Mouse (Mus musculus) stomach, postnatal 0 days (tissue): ENCODE measurements at regions not wholly inside any gene's neighbourhood (a gene's known extent, or its start where the extent isn't known, plus 50 kb on each side); places are given as distances from the start of the nearest gene placed in this dataset.

Source experiments
- ATAC-seq: fragments of 200-750 bp; cut with Nextera tagmentation; 2 replicates; pipeline ENCODE4 v1.8.0; 2017; ENCODE audit not compliant: low FRiP score, low TSS enrichment
- DNase-seq: peaks from one replicate; pipeline ENCODE4 v3.0.0-alpha.2; 2016; ENCODE audit warnings: low spot score
- H3K27ac ChIP-seq: fragments of 300-500 bp; sonication (generic); replicated peaks from 2 replicates; pipeline ENCODE4 v1.5.1; 2014; ENCODE audit warnings: mild to moderate bottlenecking, control low read depth
- H3K27me3 ChIP-seq: fragments of 300-500 bp; sonication (generic); 2 replicates; pipeline ENCODE4 v1.6.1; 2014; ENCODE audit warnings: low read length; ENCODE audit not compliant: control insufficient read depth, insufficient read depth
- H3K36me3 ChIP-seq: fragments of 300-500 bp; sonication (generic); 2 replicates; pipeline ENCODE4 v1.6.1; 2014; ENCODE audit warnings: low read length, mixed read lengths; ENCODE audit not compliant: control insufficient read depth, insufficient read depth
- H3K4me1 ChIP-seq: fragments of 300-500 bp; sonication (generic); replicated peaks from 2 replicates; pipeline ENCODE4 v1.6.1; 2014; ENCODE audit warnings: antibody characterized with exemption; ENCODE audit not compliant: control insufficient read depth, insufficient read depth
- H3K4me2 ChIP-seq: fragments of 300-500 bp; sonication (generic); replicated peaks from 2 replicates; pipeline ENCODE4 v1.6.1; 2014; ENCODE audit warnings: low read depth, mild to moderate bottlenecking, control low read depth, moderate library complexity
- H3K4me3 ChIP-seq: fragments of 300-500 bp; sonication (generic); 2 replicates; pipeline ENCODE4 v1.5.1; 2014; ENCODE audit warnings: low read depth, low read length, control low read depth
- H3K9ac ChIP-seq: fragments of 300-500 bp; sonication (generic); 2 replicates; pipeline ENCODE4 v1.6.1; 2014; ENCODE audit warnings: mild to moderate bottlenecking, low read length, control low read depth, mixed read lengths
- H3K9me3 ChIP-seq: fragments of 300-500 bp; sonication (generic); 2 replicates; pipeline ENCODE4 v1.6.1; 2016; ENCODE audit warnings: low read length; ENCODE audit not compliant: control insufficient read depth
- CTCF ChIP-seq: IDR thresholded peaks from 2 replicates; pipeline ENCODE4 v1.5.1; 2016; ENCODE audit warnings: antibody characterized with exemption, low read depth, mild to moderate bottlenecking, moderate library complexity
- EP300 ChIP-seq: optimal IDR thresholded peaks from 2 replicates; pipeline ENCODE3; 2016; ENCODE audit warnings: antibody characterized with exemption
- WGBS: fragments of 180-500 bp; shearing (Covaris S2); extraction: QIAGEN DNeasy Blood & Tissue Kit; methylation state at CpG from one replicate; pipeline ENCODE4 v1.1.7; 2014; 5-methylcytosine and 5-hydroxymethylcytosine counted together

DNA sequence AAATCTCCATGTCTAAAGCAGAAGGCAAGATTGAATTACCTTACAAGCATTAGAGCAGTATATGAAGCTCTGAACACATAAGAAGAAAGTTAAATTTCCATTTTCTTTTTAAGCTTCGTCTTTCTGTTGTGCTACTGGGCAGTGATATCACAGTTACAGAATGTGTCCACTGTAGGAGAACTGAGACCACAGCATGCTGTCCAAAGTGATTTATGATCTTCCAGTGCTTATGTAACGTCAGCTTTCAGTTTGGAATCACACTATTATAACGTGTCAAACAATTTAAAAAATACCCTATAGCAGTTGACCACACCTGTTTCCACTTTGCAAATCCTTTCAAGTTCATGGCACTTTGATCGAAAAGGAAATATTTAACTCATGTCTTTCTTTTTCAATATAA, 221.7 kb downstream of the Pros1 start:
- TF ChIP-seq EP300: no peak
- TF ChIP-seq CTCF: no peak

DNA sequence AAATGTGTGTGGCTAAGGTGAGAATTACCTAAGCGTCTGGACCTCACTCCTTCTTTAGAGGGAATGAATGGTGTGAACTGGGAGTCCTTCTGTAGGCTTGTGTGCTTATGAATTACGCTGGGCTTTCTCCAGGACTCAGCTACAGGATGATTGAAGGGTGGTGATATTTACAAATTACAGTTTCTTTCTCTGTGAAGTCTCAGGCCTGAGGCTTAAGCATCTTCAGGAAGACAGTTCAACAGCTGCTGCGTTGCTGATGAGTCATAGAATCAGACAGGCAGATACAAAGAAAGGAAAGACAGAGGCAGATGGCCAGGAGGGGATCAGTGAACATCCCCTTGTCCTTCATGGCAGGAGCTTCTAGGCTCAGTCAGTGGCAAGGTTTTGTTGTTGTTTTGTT, 227.3 kb downstream of the Pros1 start:
- Histone ChIP-seq H3K9me3 (no peaks in the 10 kb centered on the region), H3K27me3 (no peaks in the 10 kb centered on the region), H3K4me1 (no peaks in the 10 kb centered on the region), H3K9ac (no peak overlapping the region), H3K36me3 (no peaks in the 10 kb centered on the region), H3K4me3 (no peak overlapping the region), H3K27ac (no peak overlapping the region), H3K4me2 (no peak overlapping the region)
- WGBS: 80% methylated on average over 3 of the region's 3 CpGs
- ATAC-seq: no peak
- TF ChIP-seq EP300: no peak
- no peak for TF ChIP-seq CTCF
- DNase-seq: no peak

More for the DNA sequence above, 221.7 kb downstream of the Pros1 start:
- Histone ChIP-seq H3K27ac (no peak overlapping the region), H3K36me3 (no peaks in the 10 kb centered on the region), H3K4me2 (no peak overlapping the region), H3K9ac (no peak overlapping the region), H3K9me3 (no peaks in the 10 kb centered on the region), H3K4me3 (no peak overlapping the region), H3K4me1 (no peaks in the 10 kb centered on the region), H3K27me3 (no peaks in the 10 kb centered on the region)
- DNase-seq: no peak
- ATAC-seq: no peak
- 42% methylated on average over 4 of the region's 4 CpGs for WGBS

DNA sequence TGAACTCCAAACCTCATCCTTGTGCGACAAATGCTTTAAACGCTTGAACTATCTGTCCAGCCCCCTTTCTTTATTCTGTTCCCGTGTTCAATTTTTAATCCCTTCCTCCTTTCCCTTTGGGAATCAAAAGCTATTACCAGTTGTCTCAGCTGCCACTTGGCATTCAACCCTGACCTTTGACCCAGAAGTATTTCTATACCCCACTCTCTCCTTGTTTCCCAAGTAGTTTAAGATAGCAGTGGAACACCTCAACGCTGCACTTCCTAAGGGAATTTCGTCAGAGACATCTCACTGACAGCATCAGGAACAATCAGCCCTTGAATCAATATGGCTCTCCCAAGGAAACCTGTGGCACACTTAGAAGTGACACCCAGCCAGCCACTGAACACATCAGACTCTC, 229.1 kb downstream of the Pros1 start:
- no peak for DNase-seq

DNA sequence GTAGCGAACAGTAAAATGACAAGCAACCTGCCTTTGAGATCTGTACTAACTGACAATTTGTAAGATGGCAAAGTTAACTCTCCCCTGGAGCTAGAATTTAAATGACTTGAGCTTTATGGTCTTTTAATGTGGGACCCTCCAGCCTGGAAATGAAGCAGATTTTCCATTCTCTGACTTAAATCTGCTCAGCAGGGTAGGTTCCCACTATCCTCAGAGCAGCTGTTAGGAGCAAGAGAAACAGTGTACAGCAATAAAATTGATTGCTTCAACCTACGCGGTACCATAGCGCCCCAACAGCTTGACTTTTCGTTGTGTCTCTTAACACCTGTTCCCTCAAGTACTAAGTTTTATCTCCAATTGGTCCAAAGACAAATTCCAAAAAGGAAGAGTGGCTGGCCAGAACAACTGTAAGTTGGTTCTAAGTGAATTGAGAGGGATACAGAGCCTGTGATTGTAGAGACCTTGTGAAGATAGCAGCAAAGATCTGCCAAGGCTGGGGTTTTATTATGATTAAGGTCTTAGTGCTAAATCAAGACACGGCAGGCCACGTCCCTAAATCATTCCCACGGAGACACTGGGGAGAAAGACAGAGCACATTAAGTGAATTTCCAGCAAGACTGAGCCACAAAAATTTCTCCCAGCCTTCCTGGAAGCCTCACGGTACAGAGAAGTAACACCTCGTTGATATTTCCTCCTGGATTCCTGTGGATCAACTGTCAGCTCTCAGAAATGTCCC, 230.1 kb downstream of the Pros1 start:
- WGBS: 63% methylated on average over 10 of the region's 10 CpGs
- no peak for DNase-seq

More for the DNA sequence above, 229.1 kb downstream of the Pros1 start:
- Histone ChIP-seq H3K9me3 (no peaks in the 10 kb centered on the region), H3K4me1 (no peaks in the 10 kb centered on the region), H3K27me3 (no peaks in the 10 kb centered on the region), H3K9ac (no peak overlapping the region), H3K27ac (no peak overlapping the region), H3K4me3 (no peak overlapping the region), H3K36me3 (no peaks in the 10 kb centered on the region), H3K4me2 (no peak overlapping the region)
- 74% methylated on average over 5 of the region's 5 CpGs for WGBS
- no peak for ATAC-seq
- TF ChIP-seq CTCF: no peak

DNA sequence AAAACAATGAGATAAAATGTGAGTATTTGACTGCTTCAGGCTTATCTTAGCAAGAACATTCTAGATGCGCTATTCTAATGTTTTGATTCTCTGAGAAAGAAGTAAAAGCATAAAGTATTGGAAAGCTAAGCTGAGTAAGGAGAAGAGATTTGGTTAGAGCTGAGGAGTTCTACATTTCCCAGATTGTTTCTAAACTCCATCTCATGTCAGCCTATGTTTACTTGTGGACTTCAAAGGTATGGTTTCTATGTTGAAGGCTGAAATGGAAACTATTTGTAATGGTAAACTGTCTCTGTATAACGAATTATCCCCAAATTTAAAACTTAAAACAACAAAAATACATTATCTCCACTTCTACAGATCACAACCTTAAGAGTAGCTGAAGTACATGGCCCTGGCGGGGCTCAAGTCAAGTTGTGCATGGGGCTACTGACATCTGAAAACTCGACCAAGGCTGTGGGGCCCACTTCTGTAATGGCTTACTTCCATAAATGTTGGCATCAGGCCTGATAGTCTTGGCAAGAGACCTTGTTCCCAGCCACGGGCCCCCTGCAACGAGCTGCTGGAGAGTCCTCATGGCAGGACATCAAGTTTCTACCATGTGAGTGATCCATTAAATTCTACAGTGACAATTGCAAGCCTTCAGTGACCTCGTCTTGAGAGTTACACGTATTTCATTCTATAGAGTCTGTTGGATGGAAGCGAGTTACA, 232.1 kb downstream of the Pros1 start:
- no peaks in the 10 kb centered on the region for H3K36me3 ChIP-seq
- no peak overlapping the region for H3K27ac ChIP-seq
- no peak overlapping the region for H3K4me2 ChIP-seq
- H3K4me3 ChIP-seq: no peak overlapping the region
- no peak overlapping the region for H3K9ac ChIP-seq
- 45% methylated on average over 9 of the region's 9 CpGs for WGBS
- no peak for TF ChIP-seq EP300
- no peak for TF ChIP-seq CTCF
- no peaks in the 10 kb centered on the region for H3K9me3 ChIP-seq
- no peak for ATAC-seq
- no peaks in the 10 kb centered on the region for H3K4me1 ChIP-seq
- DNase-seq: no peak
- no peaks in the 10 kb centered on the region for H3K27me3 ChIP-seq

More for the DNA sequence above, 230.1 kb downstream of the Pros1 start:
- no peak overlapping the region for H3K4me2 ChIP-seq
- no peak for ATAC-seq
- no peaks in the 10 kb centered on the region for H3K27me3 ChIP-seq
- H3K27ac ChIP-seq: no peak overlapping the region
- H3K9me3 ChIP-seq: no peaks in the 10 kb centered on the region
- no peaks in the 10 kb centered on the region for H3K36me3 ChIP-seq
- H3K9ac ChIP-seq: no peak overlapping the region
- H3K4me3 ChIP-seq: no peak overlapping the region
- TF ChIP-seq CTCF: no peak
- TF ChIP-seq EP300: no peak
- no peaks in the 10 kb centered on the region for H3K4me1 ChIP-seq
